Mouse (Mus musculus) MEL (cell line): ENCODE results near the gene Ift22. TPM values are rescaled to one million over a fixed set of nuclear protein-coding genes. Genes with fewer than 3 reads are reported as not detected.

Experiments
- DNase-seq: peaks from one replicate; pipeline ENCODE4 v3.0.0; 2011; ENCODE audit warnings: low read depth, low spot score
- H3K27ac ChIP-seq: 2 replicates; pipeline ENCODE4 v1.5.1; 2012; ENCODE audit warnings: low read depth, mild to moderate bottlenecking, control low read depth, low read length, moderate library complexity; ENCODE audit not compliant: control insufficient read depth
- H3K27me3 ChIP-seq, 2 experiments: fragments of 150-350 bp in 1 of 2; sonication (generic) in 1 of 2; 2 replicates each; pipeline ENCODE4 v1.6.1; 2012; ENCODE audit warnings: low read length in 2 of 2, mild to moderate bottlenecking in 2 of 2, improper control_type of control experiment in 1 of 2, moderate library complexity in 1 of 2; ENCODE audit not compliant: insufficient read depth in 2 of 2, control insufficient read depth in 1 of 2
- H3K36me3 ChIP-seq, 2 experiments: 2 replicates each; pipeline ENCODE4 v1.6.1; 2012 to 2014; ENCODE audit warnings: low read length in 2 of 2, improper control_type of control experiment in 1 of 2, inconsistent platforms in 1 of 2, mild to moderate bottlenecking in 1 of 2; ENCODE audit not compliant: insufficient read depth in 2 of 2, control insufficient read depth in 1 of 2
- H3K4me1 ChIP-seq, 2 experiments: fragments of 150-350 bp in 1 of 2; sonication (generic) in 1 of 2; 2 replicates each; pipeline ENCODE4 v1.6.1; 2012; ENCODE audit warnings: low read length in 2 of 2, improper control_type of control experiment in 1 of 2, mild to moderate bottlenecking in 1 of 2; ENCODE audit not compliant: insufficient read depth in 2 of 2, control insufficient read depth in 1 of 2
- H3K4me3 ChIP-seq, 2 experiments: fragments of 150-350 bp in 1 of 2; sonication (generic) in 1 of 2; 2 replicates each; pipeline ENCODE4 v1.5.1; 2012; ENCODE audit warnings: low read depth in 2 of 2, low read length in 2 of 2, mild to moderate bottlenecking in 2 of 2, moderate library complexity in 2 of 2, control low read depth in 1 of 2, improper control_type of control experiment in 1 of 2; ENCODE audit not compliant: control insufficient read depth in 1 of 2, insufficient read depth in 1 of 2
- H3K79me2 ChIP-seq: 2 replicates; pipeline ENCODE4 v1.6.1; 2012; ENCODE audit warnings: mild to moderate bottlenecking, low read length, moderate library complexity; ENCODE audit not compliant: control insufficient read depth, poor library complexity, insufficient read depth
- H3K9ac ChIP-seq: 2 replicates; pipeline ENCODE4 v1.6.1; 2012; ENCODE audit warnings: low read depth, mild to moderate bottlenecking, control low read depth, low read length, moderate library complexity; ENCODE audit not compliant: control insufficient read depth, poor library complexity, severe bottlenecking
- H3K9me3 ChIP-seq: fragments of 150-350 bp; sonication (generic); replicated peaks from 2 replicates; pipeline ENCODE4 v1.6.1; 2012; ENCODE audit warnings: mild to moderate bottlenecking, low read length, improper control_type of control experiment, moderate library complexity; ENCODE audit not compliant: insufficient read depth
- BHLHE40 ChIP-seq: IDR thresholded peaks from 2 replicates; pipeline ENCODE4 v1.6.1; 2012; ENCODE audit warnings: low read depth, mild to moderate bottlenecking, inconsistent platforms, low read length, improper control_type of control experiment, borderline replicate concordance
- CHD1 ChIP-seq: IDR thresholded peaks from 2 replicates; pipeline ENCODE4 v1.6.1; 2012; ENCODE audit warnings: low read depth, mild to moderate bottlenecking, inconsistent platforms, low read length, improper control_type of control experiment
- CHD2 ChIP-seq: IDR thresholded peaks from 2 replicates; pipeline ENCODE4 v1.6.1; 2011; ENCODE audit warnings: low read length, improper control_type of control experiment
- EP300 ChIP-seq, 2 experiments: IDR thresholded peaks; 2 replicates each; pipeline ENCODE4 v1.6.1; 2011; ENCODE audit warnings: improper control_type of control experiment in 2 of 2, low read length in 2 of 2, low read depth in 1 of 2, mild to moderate bottlenecking in 1 of 2
- ETS1 ChIP-seq: IDR thresholded peaks from 2 replicates; pipeline ENCODE4 v1.6.1; 2012; ENCODE audit warnings: low read depth, mild to moderate bottlenecking, inconsistent platforms, low read length, improper control_type of control experiment, moderate library complexity
- GATA1 ChIP-seq: IDR thresholded peaks from 2 replicates; pipeline ENCODE4 v1.6.1; 2011; ENCODE audit warnings: low read depth, low read length, improper control_type of control experiment
- KAT2A ChIP-seq: conservative IDR thresholded peaks from 2 replicates; pipeline ENCODE4 v1.6.1; 2012; ENCODE audit warnings: low read depth, low read length, improper control_type of control experiment, inconsistent platforms
- MAFK ChIP-seq: IDR thresholded peaks from 2 replicates; pipeline ENCODE4 v1.6.1; 2011; ENCODE audit warnings: low read depth, mild to moderate bottlenecking, low read length, improper control_type of control experiment, borderline replicate concordance
- MAX ChIP-seq: IDR thresholded peaks from 2 replicates; pipeline ENCODE4 v1.6.1; 2011; ENCODE audit warnings: low read length, improper control_type of control experiment
- MAZ ChIP-seq: IDR thresholded peaks from 2 replicates; pipeline ENCODE4 v1.6.1; 2012; ENCODE audit warnings: low read depth, mild to moderate bottlenecking, inconsistent platforms, low read length, improper control_type of control experiment
- MEF2A ChIP-seq: IDR thresholded peaks from 2 replicates; pipeline ENCODE4 v1.6.1; 2014; ENCODE audit warnings: low read depth, mild to moderate bottlenecking, inconsistent platforms, low read length, improper control_type of control experiment; ENCODE audit not compliant: poor library complexity, insufficient replicate concordance, severe bottlenecking; ENCODE audit errors: extremely low read depth
- MXI1 ChIP-seq: IDR thresholded peaks from 2 replicates; pipeline ENCODE4 v1.6.1; 2011; ENCODE audit warnings: mild to moderate bottlenecking, low read depth, low read length, improper control_type of control experiment
- MYB ChIP-seq: IDR thresholded peaks from 2 replicates; pipeline ENCODE4 v1.6.1; 2011; ENCODE audit warnings: mild to moderate bottlenecking, low read depth, low read length, improper control_type of control experiment
- MYC ChIP-seq: IDR thresholded peaks from 2 replicates; pipeline ENCODE4 v1.6.1; 2011; ENCODE audit warnings: low read depth, mild to moderate bottlenecking, low read length, improper control_type of control experiment, moderate library complexity
- NELFE ChIP-seq: IDR thresholded peaks from 2 replicates; pipeline ENCODE4 v1.6.1; 2011; ENCODE audit warnings: low read depth, low read length, improper control_type of control experiment
- NRF1 ChIP-seq: IDR thresholded peaks from 2 replicates; pipeline ENCODE4 v1.6.1; 2014; ENCODE audit warnings: low read depth, mild to moderate bottlenecking, inconsistent platforms, low read length, improper control_type of control experiment, moderate library complexity; ENCODE audit not compliant: poor library complexity, insufficient read depth, severe bottlenecking
- POLR2A ChIP-seq, 2 experiments: IDR thresholded peaks; 2 replicates each; pipeline ENCODE4 v1.6.1; 2011 to 2012; ENCODE audit warnings: low read length in 2 of 2, mild to moderate bottlenecking in 2 of 2, control low read depth in 1 of 2, improper control_type of control experiment in 1 of 2, low read depth in 1 of 2, moderate library complexity in 1 of 2; ENCODE audit not compliant: control insufficient read depth in 1 of 2, insufficient read depth in 1 of 2, poor library complexity in 1 of 2
- POLR2AphosphoS2 ChIP-seq: IDR thresholded peaks from 2 replicates; pipeline ENCODE4 v1.6.1; 2011; ENCODE audit warnings: low read length, improper control_type of control experiment
- POLR2AphosphoS5 ChIP-seq: IDR thresholded peaks from 2 replicates; pipeline ENCODE4 v1.6.1; 2012; ENCODE audit warnings: low read depth, borderline replicate concordance, mild to moderate bottlenecking, inconsistent platforms, low read length, moderate library complexity, mixed read lengths
- RCOR1 ChIP-seq: IDR thresholded peaks from 2 replicates; pipeline ENCODE4 v1.6.1; 2012; ENCODE audit warnings: low read depth, mild to moderate bottlenecking, inconsistent platforms, low read length, improper control_type of control experiment
- SIN3A ChIP-seq: IDR thresholded peaks from 2 replicates; pipeline ENCODE4 v1.6.1; 2012; ENCODE audit warnings: low read length, improper control_type of control experiment, inconsistent platforms
- SMC3 ChIP-seq: IDR thresholded peaks from 2 replicates; pipeline ENCODE4 v1.6.1; 2011; ENCODE audit warnings: low read depth, low read length, improper control_type of control experiment
- TAL1 ChIP-seq: IDR thresholded peaks from 2 replicates; pipeline ENCODE4 v1.6.1; 2012; ENCODE audit warnings: mild to moderate bottlenecking, inconsistent platforms, low read length, moderate library complexity, mixed read lengths
- TBP ChIP-seq: IDR thresholded peaks from 2 replicates; pipeline ENCODE4 v1.8.0; 2011; ENCODE audit warnings: low read depth, low read length, improper control_type of control experiment
- UBTF ChIP-seq: IDR thresholded peaks from 2 replicates; pipeline ENCODE4 v1.6.1; 2012; ENCODE audit warnings: low read depth, mild to moderate bottlenecking, inconsistent platforms, low read length, improper control_type of control experiment, moderate library complexity, borderline replicate concordance; ENCODE audit not compliant: insufficient read depth
- USF2 ChIP-seq, 2 experiments: IDR thresholded peaks; 2 replicates each; pipeline ENCODE4 v1.6.1; 2011 to 2012; ENCODE audit warnings: improper control_type of control experiment in 2 of 2, low read length in 2 of 2, borderline replicate concordance in 1 of 2, inconsistent platforms in 1 of 2, low read depth in 1 of 2, mild to moderate bottlenecking in 1 of 2; ENCODE audit not compliant: insufficient read depth in 1 of 2
- polyA plus RNA-seq, 2 experiments: library from polyadenylated mRNA; stranded (reverse) in 1 of 2; unstranded in 1 of 2; fragments of >175 nt in 1 of 2; fragments of >200 nt in 1 of 2; gene quantifications; 2 replicates each; pipeline versions ENCODE4 v1.2.1 to v1.2.4; 2012; ENCODE audit warnings: low replicate concordance in 2 of 2, low read depth in 1 of 2; ENCODE audit not compliant: insufficient read length in 2 of 2, insufficient read depth in 1 of 2, missing spikeins in 1 of 2
- total RNA-seq: library from RNA; depleted of rRNA; stranded (reverse); fragments of 300-350 nt; gene quantifications from 2 replicates; pipeline ENCODE4 v1.2.3, GENCODE M21; 2012

Gene Ift22
- total and polyA plus RNA-seq, 3 experiments = 15.6 to 78.1 TPM; not detected in 1

- TF ChIP-seq UBTF (no peak), NRF1 (no peak), GATA1 (peak; percentile 56; the same call in 1 of the 2 replicates), SMC3 (no peak)
Observed at GRCm38 (mm10) chr5:136918655-136919472, 10.9 kb downstream of the Ift22 start (continued).

- H3K9ac ChIP-seq = peak overlapping the region; percentile 91
- H3K4me3 ChIP-seq = peak overlapping the region; percentile 75 to 92
- no peaks in the 10 kb centered on the region; a peak in 1 of 4 replicates for H3K36me3 ChIP-seq
- peak overlapping the region; percentile 50 for H3K27ac ChIP-seq
- peaks cover 11% of the 10 kb centered on the region for H3K79me2 ChIP-seq
- no peaks in the 10 kb centered on the region for H3K9me3 ChIP-seq
- H3K4me1 ChIP-seq = peaks cover 2 to 3% of the 10 kb centered on the region in 2 experiments; a peak in 2 of 4 replicates
- H3K27me3 ChIP-seq = no peaks in the 10 kb centered on the region
- peak; percentile 64 for DNase-seq
- TF ChIP-seq CHD1 = 0 out of 2 replicates have a peak, but pooled peaks have one; percentile 11
- TF ChIP-seq RCOR1 = no peak
- peak; percentile 64; the same call in 1 of the 2 replicates for TF ChIP-seq SIN3A
- TF ChIP-seq MAZ = 0 out of 2 replicates have a peak, but pooled peaks have one; percentile 9
- TF ChIP-seq MXI1 = peak; percentile 34; the same call in 1 of the 2 replicates
- peak; percentile 3; the same call in 1 of the 2 replicates for TF ChIP-seq MAX
- TF ChIP-seq ETS1 = 0 out of 2 replicates have a peak, but pooled peaks have one; percentile 2
- 0 out of 2 replicates have a peak, but pooled peaks have one; percentile 14 for TF ChIP-seq MYC
- TF ChIP-seq NELFE = peak; percentile 4; the same call in 1 of the 2 replicates
- TF ChIP-seq POLR2AphosphoS2 = no peak; the same call in 1 of the 2 replicates
- TF ChIP-seq TAL1 = no peak
Observed at GRCm38 (mm10) chr5:136919546-136920301, 11.8 kb downstream of the Ift22 start.

GRCm38 (mm10) chr5:136922830-136923229, 14.9 kb downstream of the Ift22 start:
- Histone ChIP-seq H3K36me3 (no peaks in the 10 kb centered on the region; a peak in 1 of 4 replicates), H3K27ac (no peak overlapping the region), H3K9ac (no peak overlapping the region), H3K79me2 (peaks cover 11% of the 10 kb centered on the region), H3K4me1 (peaks cover 2 to 3% of the 10 kb centered on the region in 2 experiments; a peak in 2 of 4 replicates), H3K4me3 (no peak overlapping the region), H3K27me3 (no peaks in the 10 kb centered on the region), H3K9me3 (no peaks in the 10 kb centered on the region)
- no peak for DNase-seq
- TF ChIP-seq KAT2A (no peak), CHD2 (no peak), MYB (no peak), BHLHE40 (no peak), MAZ (no peak), TBP (no peak), POLR2A (IDR thresholded peaks at IDR 0.05; ENCODE audit: control insufficient read depth in 1 of 2, insufficient read depth in 1 of 2, low read depth in 1 of 2, low read length in 2 of 2, poor library complexity in 1 of 2) (no peak), POLR2AphosphoS5 (no peak), MEF2A (no peak), TAL1 (no peak), UBTF (no peak), MXI1 (no peak), MAFK (no peak), USF2 (IDR thresholded peaks at IDR 0.05; ENCODE audit: borderline replicate concordance in 1 of 2, insufficient read depth in 1 of 2, low read depth in 1 of 2, low read length in 2 of 2) (no peak), EP300 (IDR thresholded peaks at IDR 0.05; ENCODE audit: low read depth in 1 of 2, low read length in 2 of 2) (no peak)
